Mouse (Mus musculus): ENCODE measurements at regions not wholly inside any gene's neighbourhood (a gene's known extent, or its start where the extent isn't known, plus 50 kb on each side); places are given as distances from the start of the nearest gene placed in this dataset.

DNA sequence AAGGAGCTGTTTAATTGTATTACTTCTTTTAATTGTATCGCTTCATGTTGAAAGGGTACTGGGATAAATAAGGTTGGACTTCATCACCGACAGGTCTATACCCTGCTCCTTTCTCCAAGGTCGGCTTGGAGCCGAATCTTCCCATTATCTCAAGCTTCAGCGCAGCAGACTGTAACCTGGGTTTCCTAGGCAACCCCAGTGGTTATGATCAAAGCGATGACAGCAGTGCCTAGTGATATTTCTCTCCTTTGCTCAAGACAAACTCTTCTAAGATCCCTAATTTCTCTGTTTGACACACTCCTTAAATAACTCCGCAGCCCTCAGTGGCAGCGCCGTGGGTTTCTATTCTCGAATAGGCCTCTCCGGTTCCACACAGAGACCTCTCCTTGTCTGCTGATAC is 95.2 kb downstream of the Otud1 start:
- no peak for TF ChIP-seq CTCF (IDR thresholded peaks at IDR 0.05; ENCODE audit: borderline replicate concordance, insufficient read depth, low read length)
- TF ChIP-seq POLR2A (IDR thresholded peaks at IDR 0.05; ENCODE audit: low read depth, low read length) = no peak
